Mouse (Mus musculus) kidney, adult 10 weeks (tissue): Measurements from ENCODE around the gene Best1. TPM values are rescaled to one million over a fixed set of nuclear protein-coding genes. Genes with fewer than 3 reads are reported as not detected.

Experiments
- polyA plus RNA-seq: library from polyadenylated mRNA; stranded (reverse); fragments of 350-450 nt; fragmentation: Illumina TruSeq; extraction: RNeasy Lipid Tissue Mini Kit (QIAGEN cat#74804); gene quantifications from one replicate; pipeline ENCODE4 v1.2.3, GENCODE M21; 2014; ENCODE audit warnings: low read depth, low replicate concordance

The Best1 gene
- 0.20 TPM for polyA plus RNA-seq

DNA sequence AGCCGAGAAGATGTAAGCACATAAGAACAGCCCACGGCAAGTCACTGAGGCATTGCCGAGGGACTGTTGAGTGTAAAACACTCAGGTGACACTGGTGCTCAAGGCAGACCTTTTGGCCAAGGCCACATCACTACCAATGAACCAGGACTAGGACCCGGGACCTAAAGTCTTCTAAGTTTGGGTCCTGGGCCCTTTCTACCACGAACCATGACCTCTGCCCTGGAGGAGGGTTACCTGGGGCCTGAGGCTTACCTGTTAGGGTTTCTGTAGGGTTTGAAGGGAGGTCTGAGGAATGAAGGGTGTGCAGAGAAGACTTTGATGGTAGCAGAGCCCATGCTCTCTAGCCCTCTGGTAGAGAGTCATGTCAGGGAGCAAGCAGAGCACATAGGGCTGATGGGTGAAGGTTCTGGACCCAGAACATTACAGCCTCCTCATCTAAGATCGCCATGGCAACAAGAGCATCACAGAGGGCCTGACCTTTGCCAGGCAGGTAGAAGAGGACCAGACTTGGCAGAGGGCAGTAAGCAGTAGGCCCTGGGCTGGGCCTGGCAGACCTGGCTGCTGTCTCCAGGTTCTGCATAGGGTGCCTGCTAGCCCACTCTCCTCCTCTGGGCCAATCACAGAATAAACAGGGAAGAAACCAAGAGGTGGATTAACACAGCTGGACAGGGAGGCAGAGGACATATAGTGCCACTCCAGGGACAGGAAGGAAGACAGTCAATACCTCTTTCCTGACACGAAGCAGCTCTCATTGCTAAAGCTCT lies at the start of gene Best1, which contains the start of gene Rab3il1:
TSS of gene Best1 (minus strand) at position 428 of the 764 bp plus-strand sequence.
TSS of gene Rab3il1 (plus strand) at position 464 of the 764 bp plus-strand sequence.

DNA sequence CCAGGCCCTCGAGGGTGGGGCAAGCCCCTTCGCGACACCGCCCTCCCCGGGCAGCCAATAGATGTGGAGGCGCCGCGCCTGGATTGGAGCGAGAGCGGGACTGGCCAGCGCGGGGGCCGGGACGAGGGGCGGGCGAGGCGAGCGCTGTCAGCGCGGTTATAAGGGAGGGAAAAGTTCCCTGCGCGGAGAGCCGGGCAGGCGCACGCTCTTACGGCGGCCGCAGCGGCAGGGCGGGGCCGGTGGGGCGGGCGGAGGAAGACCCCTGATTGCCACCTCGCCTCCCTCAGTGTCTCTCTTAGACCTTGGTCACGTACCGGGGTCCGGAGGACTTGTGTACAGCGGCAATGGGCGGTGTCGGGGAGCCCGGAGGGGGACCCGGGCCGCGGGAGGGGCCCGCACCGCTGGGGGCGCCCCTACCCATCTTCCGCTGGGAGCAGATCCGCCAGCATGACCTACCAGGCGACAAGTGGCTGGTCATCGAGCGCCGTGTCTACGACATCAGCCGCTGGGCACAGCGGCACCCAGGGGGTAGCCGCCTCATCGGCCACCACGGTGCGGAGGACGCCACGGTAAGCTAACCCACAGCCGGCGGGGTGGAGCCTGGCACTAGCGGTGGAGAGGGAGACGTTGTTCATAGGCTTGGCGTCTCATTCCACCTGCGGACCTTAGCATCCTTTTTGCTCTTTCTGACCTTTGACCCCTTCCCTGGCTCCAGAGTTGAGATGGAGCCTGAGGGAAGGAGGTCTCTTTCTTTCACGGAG lies 40.1 kb upstream of the Best1 start, which contains the start of gene Fads3:
TSS of gene Fads3 (plus strand) at position 182 of the 761 bp plus-strand sequence.

DNA sequence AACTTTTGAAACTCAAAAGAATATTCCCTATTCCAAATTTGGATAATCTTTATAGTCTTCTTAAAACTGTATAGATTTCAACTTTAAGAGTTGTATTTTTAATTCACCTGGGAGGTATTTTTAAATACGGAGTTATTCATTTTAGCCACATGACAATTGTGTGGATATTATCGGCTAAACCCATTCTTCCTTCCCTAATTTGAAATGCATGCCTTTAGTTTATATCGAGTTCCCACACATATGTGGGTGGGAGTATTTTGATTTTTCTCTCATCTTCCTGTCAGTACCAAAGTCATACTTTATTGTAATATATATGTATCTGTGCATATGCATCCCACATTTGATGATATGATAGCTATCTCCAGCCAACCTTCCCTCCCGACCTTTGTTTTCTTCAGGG lies 21.2 kb downstream of the Best1 start, which contains the start of gene Fth1:
TSS of gene Fth1 (plus strand) at position 341 of the 400 bp plus-strand sequence.

Other genes starting within 250 kb of the Best1 start
- gene Scgb2a2, start 154.1 kb downstream of the Best1 start, polyA plus RNA-seq, result not detected
- 0.73 TPM for gene Incenp, start 102.1 kb downstream of the Best1 start, polyA plus RNA-seq
- gene Fth1, start 21.0 kb downstream of the Best1 start, polyA plus RNA-seq, result 3,567 TPM
- gene Rab3il1, start within 50 bp of the Best1 start, polyA plus RNA-seq, result 3.1 TPM
- gene Fads3, start 39.9 kb upstream of the Best1 start, polyA plus RNA-seq, result 61.0 TPM
- 23.4 TPM for gene Fads2, start 100.1 kb upstream of the Best1 start, polyA plus RNA-seq
- gene Fads1, start 181.3 kb upstream of the Best1 start, polyA plus RNA-seq, result 54.3 TPM
- 30.8 TPM for gene Tmem258, start 202.4 kb upstream of the Best1 start, polyA plus RNA-seq
- gene Fen1, start 202.5 kb upstream of the Best1 start, polyA plus RNA-seq, result 1.2 TPM
- 1.8 TPM for gene Myrf, start 239.1 kb upstream of the Best1 start, polyA plus RNA-seq